Mouse (Mus musculus) MEL (cell line): ENCODE measurements around the gene Rcsd1.

Source experiments
- BHLHE40 ChIP-seq: IDR thresholded peaks from 2 replicates; pipeline ENCODE4 v1.6.1; 2012; ENCODE audit warnings: low read depth, mild to moderate bottlenecking, inconsistent platforms, low read length, improper control_type of control experiment, borderline replicate concordance
- CTCF ChIP-seq, 3 experiments: IDR thresholded peaks in 2 of 3; conservative IDR thresholded peaks in 1 of 3; 2 replicates each; pipeline ENCODE4 v1.5.1; 2011 to 2012; ENCODE audit warnings: low read length in 3 of 3, low read depth in 2 of 3, mild to moderate bottlenecking in 2 of 3, improper control_type of control experiment in 1 of 3, inconsistent platforms in 1 of 3, mixed read lengths in 1 of 3, moderate library complexity in 1 of 3; ENCODE audit not compliant: control insufficient read depth in 1 of 3, insufficient read depth in 1 of 3, poor library complexity in 1 of 3, severe bottlenecking in 1 of 3
- E2F4 ChIP-seq: IDR thresholded peaks from 2 replicates; pipeline ENCODE4 v1.6.1; 2011; ENCODE audit warnings: low read depth, low read length, improper control_type of control experiment, borderline replicate concordance
- ELF1 ChIP-seq: IDR thresholded peaks from 2 replicates; pipeline ENCODE4 v1.6.1; 2014; ENCODE audit warnings: low read depth, mild to moderate bottlenecking, inconsistent platforms, low read length, improper control_type of control experiment, moderate library complexity
- EP300 ChIP-seq, 2 experiments: IDR thresholded peaks; 2 replicates each; pipeline ENCODE4 v1.6.1; 2011; ENCODE audit warnings: improper control_type of control experiment in 2 of 2, low read length in 2 of 2, low read depth in 1 of 2, mild to moderate bottlenecking in 1 of 2
- HCFC1 ChIP-seq: IDR thresholded peaks from 2 replicates; pipeline ENCODE4 v1.6.1; 2012; ENCODE audit warnings: low read depth, mild to moderate bottlenecking, inconsistent platforms, low read length, improper control_type of control experiment, moderate library complexity
- KAT2A ChIP-seq: conservative IDR thresholded peaks from 2 replicates; pipeline ENCODE4 v1.6.1; 2012; ENCODE audit warnings: low read depth, low read length, improper control_type of control experiment, inconsistent platforms
- MAX ChIP-seq: IDR thresholded peaks from 2 replicates; pipeline ENCODE4 v1.6.1; 2011; ENCODE audit warnings: low read length, improper control_type of control experiment
- MXI1 ChIP-seq: IDR thresholded peaks from 2 replicates; pipeline ENCODE4 v1.6.1; 2011; ENCODE audit warnings: mild to moderate bottlenecking, low read depth, low read length, improper control_type of control experiment
- MYB ChIP-seq: IDR thresholded peaks from 2 replicates; pipeline ENCODE4 v1.6.1; 2011; ENCODE audit warnings: mild to moderate bottlenecking, low read depth, low read length, improper control_type of control experiment
- POLR2A ChIP-seq, 2 experiments: IDR thresholded peaks; 2 replicates each; pipeline ENCODE4 v1.6.1; 2011 to 2012; ENCODE audit warnings: low read length in 2 of 2, mild to moderate bottlenecking in 2 of 2, control low read depth in 1 of 2, improper control_type of control experiment in 1 of 2, low read depth in 1 of 2, moderate library complexity in 1 of 2; ENCODE audit not compliant: control insufficient read depth in 1 of 2, insufficient read depth in 1 of 2, poor library complexity in 1 of 2
- RAD21 ChIP-seq: IDR thresholded peaks from 2 replicates; pipeline ENCODE4 v1.6.1; 2011; ENCODE audit warnings: mild to moderate bottlenecking, low read depth, low read length, improper control_type of control experiment
- TCF12 ChIP-seq: IDR thresholded peaks from 2 replicates; pipeline ENCODE4 v1.6.1; 2014; ENCODE audit warnings: low read depth, mild to moderate bottlenecking, inconsistent platforms, low read length, improper control_type of control experiment, moderate library complexity
- ZNF384 ChIP-seq: IDR thresholded peaks from 2 replicates; pipeline ENCODE4 v1.6.1; 2012; ENCODE audit warnings: low read depth, mild to moderate bottlenecking, inconsistent platforms, low read length, improper control_type of control experiment

DNA sequence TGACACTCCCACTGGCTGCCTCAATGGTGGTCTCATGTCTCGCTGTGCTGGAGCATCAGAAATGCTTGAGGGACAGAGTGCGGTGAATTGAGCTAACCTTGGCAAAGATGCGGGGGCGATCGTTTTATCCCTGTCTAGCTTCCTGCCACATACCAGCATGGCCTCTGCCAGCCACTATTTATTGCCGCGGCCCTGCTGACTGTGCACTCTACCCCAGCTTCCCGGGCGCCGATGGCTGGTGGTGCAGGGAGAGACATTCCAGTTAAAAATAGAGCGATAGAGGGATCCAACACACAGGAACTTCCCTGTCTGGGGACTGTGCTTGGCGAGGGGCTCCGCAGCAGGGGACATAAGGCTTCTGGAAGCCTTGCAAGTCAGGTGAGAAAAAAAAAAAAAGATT is 42.2 kb downstream of the Rcsd1 start:
- no peak for TF ChIP-seq RAD21
- TF ChIP-seq POLR2A (IDR thresholded peaks at IDR 0.05; ENCODE audit: control insufficient read depth in 1 of 2, insufficient read depth in 1 of 2, low read depth in 1 of 2, low read length in 2 of 2, poor library complexity in 1 of 2) = no peak
- no peak for TF ChIP-seq MAX
- no peak for TF ChIP-seq TCF12
- TF ChIP-seq CTCF (IDR thresholded peaks at IDR 0.05 in 2 of 3, conservative IDR thresholded peaks at IDR 0.05 in 1 of 3; ENCODE audit: control insufficient read depth in 1 of 3, insufficient read depth in 1 of 3, low read depth in 2 of 3, low read length in 3 of 3, poor library complexity in 1 of 3, severe bottlenecking in 1 of 3) = no peak
- TF ChIP-seq KAT2A = no peak
- no peak for TF ChIP-seq HCFC1
- TF ChIP-seq ZNF384 = no peak
- TF ChIP-seq BHLHE40 = no peak
- no peak for TF ChIP-seq E2F4
- no peak for TF ChIP-seq MXI1
- no peak for TF ChIP-seq MYB
- no peak for TF ChIP-seq ELF1
- TF ChIP-seq EP300 (IDR thresholded peaks at IDR 0.05; ENCODE audit: low read depth in 1 of 2, low read length in 2 of 2) = no peak
